Mouse (Mus musculus): ENCODE measurements around the gene Fbrs.

Fbrs gene

GRCm38 (mm10) chr7:127516344-127516743 lies 37.3 kb downstream of the Fbrs start:
- DNase-seq (ENCODE audit: low read depth, low spot score), result no peak

GRCm38 (mm10) chr7:127519284-127519683 lies 40.3 kb downstream of the Fbrs start, which contains the start of gene Gm42715:
Gene Gm42715, plus strand, starts transcription at chr7:127519584.
- no peak for DNase-seq (ENCODE audit: low read depth, low spot score)

Measured in A20 (cell line).